Mouse (Mus musculus): ENCODE results near the gene Gtf2a2.
"Not testable (repeated sequence)": the region's sequence is repeated elsewhere in the genome, so short reads cannot be mapped to it uniquely, and the experiment has no call there.

Gene Gtf2a2

DNA sequence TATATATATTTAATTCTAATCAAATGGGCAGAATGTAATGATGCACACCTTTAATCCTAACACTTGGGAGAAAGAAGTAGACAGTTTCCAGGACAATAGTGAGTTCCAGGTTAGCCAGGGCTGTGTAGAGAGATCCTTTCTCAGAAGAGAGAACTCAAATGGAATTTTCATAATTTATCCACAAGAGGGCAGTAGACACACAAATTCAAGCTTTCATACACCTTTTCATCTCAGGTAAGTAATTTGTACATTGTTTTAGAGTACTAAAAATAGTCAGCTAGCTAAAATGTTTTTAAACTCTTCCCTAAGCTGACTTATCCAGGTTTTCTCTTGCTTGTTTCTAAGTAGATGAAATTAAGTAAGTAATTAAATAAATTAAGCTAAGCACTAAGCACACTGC, 6.5 kb downstream of the Gtf2a2 start:
- DNase-seq (ENCODE audit: low read depth, low spot score), result no peak

DNA sequence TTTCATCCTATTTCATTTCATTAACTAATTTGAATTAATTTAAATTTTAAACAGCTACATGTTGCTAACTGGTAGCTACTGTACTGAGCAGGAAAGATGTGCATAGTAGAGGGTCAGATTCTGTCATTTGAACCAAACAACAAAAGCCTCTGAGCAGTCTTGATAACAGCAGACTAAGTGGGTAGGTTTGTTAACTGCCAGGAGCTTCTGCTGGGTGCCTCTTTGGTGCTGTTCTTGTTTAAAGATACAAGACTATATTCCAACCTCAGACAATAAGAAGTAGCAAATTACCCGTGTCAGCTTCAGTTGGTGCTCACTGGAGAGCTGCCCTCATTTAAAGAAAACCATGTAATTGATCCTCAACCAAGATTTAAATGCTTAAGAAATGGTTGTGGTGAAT, 9.3 kb downstream of the Gtf2a2 start:
- DNase-seq (ENCODE audit: low read depth, low spot score), result no peak

DNA sequence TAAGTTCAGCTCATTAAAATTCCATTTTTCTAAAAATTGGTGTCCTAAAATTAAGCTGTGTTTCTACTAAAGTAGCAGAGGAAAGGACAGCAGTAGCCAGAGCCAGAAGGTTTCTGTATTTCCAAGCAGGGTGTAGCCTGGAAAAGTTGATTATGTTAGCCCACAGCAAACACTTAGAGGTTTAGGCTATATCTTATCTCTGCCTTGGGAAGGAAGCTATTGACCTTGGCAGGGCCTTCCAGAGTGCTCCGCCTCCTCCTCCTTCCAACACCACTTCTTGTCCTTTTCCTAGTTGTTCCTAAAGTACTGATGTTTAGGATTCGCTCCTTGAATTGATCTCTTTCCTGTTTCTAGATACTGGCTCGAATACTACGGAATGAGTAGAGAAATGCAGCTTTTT, 9.7 kb downstream of the Gtf2a2 start:
- DNase-seq (ENCODE audit: low read depth, low spot score), result no peak

DNA sequence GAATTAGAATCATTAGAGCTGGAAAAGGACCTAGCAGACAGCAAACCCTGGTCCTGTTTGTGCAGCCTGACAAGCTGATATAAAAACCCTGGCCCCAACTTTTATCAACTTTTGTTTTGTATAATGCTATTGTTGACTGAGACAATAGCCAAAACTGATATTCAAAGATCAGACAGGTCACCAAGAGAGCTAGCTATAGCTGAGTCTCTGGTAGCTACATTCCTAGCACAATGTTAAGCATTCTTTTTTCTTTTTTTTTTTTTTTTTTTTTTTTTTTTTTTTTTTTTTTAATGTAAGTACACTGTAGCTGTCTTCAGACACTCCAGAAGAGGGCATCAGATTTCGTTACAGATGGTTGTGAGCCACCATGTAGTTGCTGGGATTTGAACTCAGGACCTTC, 11.3 kb downstream of the Gtf2a2 start:
- not testable (repeated sequence) for DNase-seq (ENCODE audit: low read depth, low spot score)

DNA sequence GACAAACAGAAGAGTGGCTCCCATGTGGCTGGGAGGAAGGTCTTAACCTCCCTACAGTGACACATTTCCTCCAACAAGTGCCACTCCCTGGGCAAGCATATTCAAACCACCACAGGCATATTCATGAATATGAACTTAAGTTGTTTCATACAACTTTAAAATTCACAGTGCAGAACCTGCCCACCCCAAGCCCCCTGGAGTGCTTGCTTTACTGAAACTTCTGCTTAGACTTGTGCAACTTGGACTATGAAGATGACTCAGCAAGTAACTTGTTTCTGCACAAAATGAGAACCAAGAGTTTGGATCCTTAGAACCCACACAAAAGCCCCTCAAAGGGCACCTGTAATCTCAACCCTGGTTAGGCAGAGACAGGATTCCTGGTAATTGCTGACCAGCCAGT, 12.3 kb downstream of the Gtf2a2 start:
- no peak for DNase-seq (ENCODE audit: low read depth, low spot score)

DNA sequence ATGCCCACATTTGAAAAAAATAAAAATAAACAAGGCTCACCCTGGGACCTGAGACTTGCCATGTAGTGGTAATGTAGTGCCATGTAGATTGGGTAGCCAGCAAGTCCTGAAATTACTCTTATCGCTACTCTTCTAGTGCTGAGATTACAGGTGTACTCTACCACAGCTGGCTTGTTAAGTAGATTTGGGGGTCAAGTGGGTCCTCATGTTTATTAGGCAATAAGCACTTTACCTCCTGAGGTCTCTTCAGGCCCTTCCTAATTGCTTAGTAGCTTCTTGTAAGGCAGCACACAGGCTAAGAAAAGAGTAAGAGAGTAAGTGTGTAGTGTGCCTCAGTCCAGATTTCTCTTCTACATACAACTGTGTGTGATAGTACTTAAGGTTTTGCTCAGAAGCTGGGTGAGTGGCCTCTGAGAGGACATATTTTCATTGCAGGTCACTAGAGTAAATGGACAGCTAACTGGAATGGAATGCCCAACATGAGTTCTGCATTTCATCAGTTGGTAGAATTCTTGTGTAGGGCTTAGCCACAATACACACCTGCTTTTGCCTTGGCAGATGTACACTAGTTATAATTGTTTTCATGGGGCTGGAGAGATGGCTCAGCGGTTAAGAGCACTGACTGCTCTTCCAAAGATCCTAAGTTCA, 13.1 kb downstream of the Gtf2a2 start:
- no peak for DNase-seq (ENCODE audit: low read depth, low spot score)

DNA sequence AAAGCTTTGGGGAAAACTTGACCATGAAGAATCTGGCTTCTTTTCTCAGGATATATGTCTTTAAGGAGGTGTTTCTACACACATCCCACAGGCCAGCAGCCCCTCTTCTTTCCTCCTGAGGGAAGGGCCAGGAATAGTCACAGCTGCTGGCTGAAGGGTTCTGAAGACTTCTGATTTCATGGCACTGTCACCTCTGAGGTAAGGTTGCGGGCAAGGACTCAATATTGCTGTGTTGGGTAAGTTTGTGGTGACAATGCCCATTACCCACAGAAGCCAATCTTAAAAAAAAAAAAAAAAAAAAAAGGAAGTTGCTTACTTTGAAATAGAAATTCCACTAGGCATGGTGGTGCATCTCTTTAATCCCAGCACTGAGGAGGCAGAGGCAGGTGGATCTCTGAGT, 19.8 kb downstream of the Gtf2a2 start:
- DNase-seq (ENCODE audit: low read depth, low spot score), result no peak

DNA sequence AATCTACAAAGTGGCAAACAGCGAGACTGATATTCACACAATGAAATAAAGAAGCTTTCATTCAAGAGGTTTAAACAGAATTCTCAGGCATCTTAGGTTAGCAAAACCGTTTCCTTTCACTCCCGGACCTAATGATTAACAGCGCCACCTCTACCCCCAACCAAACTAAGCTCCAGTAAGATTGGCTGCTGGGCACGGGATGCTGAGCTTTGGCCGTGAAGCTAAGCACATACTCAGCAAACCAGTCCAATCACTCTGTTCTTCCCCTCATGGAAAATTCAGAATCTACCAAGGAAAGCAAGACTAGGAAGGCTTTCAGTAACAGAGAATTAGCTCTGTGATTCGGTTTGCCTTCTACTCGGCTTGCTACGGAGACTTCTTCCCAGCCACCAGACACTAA, 20.7 kb downstream of the Gtf2a2 start:
- no peak for DNase-seq (ENCODE audit: low read depth, low spot score)

DNA sequence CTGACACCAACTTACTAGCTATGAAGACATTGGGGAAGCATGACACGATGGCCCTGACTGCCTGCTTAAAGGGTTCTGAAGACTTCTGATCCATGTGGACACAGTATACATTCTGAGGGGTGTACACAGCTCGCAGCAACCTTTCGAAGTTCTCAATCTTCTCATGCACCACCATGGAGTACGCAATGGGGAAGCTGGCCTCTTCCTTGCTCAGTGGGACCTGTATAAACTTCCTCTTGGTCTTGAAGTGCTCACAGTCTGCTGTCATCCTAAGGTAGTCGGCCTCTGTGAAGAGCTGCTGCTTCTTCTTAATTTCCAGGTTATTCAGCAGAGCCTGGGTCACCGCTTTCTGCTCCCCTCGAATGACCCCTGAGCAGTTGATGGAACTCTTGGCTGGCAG, 22.4 kb downstream of the Gtf2a2 start:
- no peak for DNase-seq (ENCODE audit: low read depth, low spot score)

DNA sequence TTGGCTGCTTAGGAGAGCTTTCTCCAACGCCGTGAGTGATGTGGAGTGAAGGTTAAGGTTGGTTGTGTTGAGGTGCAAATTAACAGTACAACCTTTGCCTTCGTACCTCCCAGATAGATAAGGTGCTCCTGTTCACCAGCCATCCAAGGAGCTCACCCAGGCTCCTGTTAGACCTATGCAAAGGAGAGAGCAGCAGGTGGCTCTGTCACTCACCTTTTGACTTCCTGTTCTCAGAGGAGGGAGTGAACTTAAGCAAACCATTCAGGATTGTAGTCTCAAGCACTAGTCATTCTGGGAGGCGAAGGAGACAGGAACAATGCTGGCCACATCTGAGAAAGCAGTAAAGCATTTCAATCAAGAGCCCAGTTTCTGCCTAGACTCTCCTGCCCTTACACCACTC, 24.3 kb downstream of the Gtf2a2 start:
- no peak for DNase-seq (ENCODE audit: low read depth, low spot score)

DNA sequence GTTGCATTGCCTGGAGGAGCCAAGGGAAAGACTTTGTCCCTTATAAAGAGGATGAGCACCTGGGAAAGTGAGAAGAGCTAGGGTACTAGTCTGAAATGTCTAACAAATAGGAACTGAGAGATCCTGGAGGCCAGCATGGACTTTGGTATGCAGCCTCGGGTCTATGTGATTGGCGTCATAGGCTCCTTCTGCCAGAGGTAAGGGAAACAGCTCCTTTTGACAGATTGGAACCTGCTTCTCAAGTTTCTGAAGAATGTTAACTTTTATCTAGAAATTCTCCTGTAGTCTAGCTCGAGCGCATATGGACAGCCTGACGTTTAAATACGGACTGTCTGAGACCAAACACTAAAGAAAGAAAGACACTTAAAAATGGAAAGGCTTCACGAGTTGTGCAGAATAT, 25.6 kb downstream of the Gtf2a2 start, which contains the start of gene Gcnt3:
TSS of gene Gcnt3 (minus strand) at position 101 of the 400 bp plus-strand sequence.
- DNase-seq (ENCODE audit: low read depth, low spot score), result no peak

DNA sequence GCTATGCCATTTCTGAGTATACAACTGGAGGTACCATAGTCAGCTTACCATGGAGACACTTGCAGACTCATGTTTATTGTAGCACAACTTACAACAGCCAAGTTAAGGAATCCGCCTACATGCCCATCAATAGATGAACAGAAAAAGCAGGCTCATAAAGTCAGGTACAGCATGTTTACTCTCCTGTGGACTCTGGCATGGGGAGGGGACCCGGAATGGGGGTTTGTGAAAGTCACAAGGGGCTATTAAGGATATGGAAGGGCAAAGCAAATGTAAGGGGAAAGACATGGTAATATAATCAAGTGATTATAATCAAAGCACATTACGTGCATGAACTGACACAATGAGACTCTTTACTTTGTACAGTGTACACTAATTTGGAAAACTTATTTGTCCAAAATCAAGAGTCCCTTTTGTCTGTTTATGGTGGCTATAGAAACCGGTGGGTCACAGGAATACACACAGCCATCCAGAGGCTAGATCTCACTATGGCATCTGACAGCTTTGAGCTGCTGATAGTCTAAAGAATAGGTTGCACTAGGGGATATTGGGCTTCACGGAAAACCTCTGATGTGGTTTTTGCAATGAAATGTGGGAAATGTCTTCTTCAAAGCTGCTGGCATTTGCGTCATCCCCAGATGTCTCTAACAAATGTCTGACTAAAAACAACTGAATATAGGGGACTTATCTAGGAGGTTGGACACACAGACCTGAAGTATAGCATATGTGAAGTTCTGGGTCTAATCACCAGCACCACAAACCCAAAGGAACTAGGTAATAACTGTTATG, 27.4 kb downstream of the Gtf2a2 start:
- no peak for DNase-seq (ENCODE audit: low read depth, low spot score)

DNA sequence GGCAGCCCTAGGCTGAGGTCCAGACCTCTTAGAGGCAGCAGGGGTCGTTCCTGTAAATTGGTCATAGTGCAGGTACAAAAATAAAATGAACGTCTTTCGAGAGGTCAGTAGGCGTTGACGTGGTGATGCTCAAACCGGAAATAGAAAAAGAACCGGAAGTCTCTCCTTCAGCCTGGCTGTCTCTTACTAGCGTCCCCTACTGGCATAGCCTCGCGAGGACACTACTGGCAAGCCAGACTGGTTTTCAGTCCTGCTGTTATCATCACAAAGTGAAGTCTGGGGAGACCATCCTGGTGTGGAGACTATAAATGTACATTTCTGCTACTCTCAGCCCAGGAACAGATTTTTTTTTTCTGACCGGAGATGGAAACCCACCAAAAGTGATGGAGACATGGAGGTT, 28.2 kb downstream of the Gtf2a2 start:
- no peak for DNase-seq (ENCODE audit: low read depth, low spot score)

DNA sequence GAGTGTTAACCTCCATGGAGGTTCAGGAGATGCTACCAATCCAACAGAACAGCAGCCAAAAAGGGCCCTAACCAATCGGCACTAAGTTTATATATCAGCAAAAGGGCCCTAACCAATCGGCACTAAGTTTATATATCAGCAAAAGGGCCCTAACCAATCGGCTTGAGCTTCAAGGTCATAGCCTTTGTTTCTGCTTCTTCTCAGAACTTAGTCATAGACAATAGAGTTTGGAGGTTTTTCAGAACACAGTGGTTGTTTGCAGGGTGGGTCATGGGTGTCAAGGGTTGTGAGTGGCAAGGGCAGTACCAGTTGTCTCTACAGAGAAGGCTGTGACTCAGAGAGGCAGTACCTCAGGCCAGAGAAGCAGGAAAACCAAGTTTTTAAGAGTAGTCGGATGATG, 29.8 kb downstream of the Gtf2a2 start:
- no peak for DNase-seq (ENCODE audit: low read depth, low spot score)

DNA sequence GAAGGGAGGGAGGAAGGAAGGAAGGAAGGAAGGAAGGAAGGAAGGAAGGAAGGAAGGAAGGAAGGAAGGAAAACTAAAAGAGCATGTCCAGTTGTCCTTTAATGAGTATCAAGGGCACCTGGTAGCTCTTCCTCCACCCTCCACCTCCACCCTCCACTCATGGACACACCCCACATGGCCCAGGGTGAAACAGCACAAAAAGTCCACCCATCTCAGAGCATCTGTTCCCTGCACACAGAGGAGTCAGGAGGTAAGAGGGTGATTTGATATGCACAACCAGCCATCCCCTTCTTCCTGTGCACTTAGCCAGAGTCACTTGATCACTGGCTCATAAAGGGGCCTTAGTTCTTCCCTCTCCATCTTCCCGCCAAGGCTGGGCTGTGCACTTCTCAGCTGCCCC, 30.6 kb downstream of the Gtf2a2 start:
- DNase-seq (ENCODE audit: low read depth, low spot score), result no peak

DNA sequence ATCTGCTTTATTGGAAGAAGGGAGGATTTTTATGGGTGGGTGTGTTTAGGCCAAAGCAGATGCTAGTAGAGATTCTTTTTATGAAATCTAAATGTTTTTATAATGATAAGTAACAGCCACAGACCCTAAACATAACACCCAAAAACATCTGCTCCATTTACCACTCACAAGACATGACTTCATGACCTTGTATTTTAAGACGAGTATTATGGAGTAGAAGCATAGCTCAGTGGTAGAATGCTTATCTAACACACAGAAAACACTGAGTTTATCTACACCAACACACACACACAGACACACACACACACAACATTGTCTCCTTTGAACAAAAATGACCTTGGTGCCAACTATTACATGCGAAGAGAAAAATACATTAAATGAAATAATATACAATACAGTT, 32.5 kb downstream of the Gtf2a2 start:
- DNase-seq (ENCODE audit: low read depth, low spot score), result no peak

DNA sequence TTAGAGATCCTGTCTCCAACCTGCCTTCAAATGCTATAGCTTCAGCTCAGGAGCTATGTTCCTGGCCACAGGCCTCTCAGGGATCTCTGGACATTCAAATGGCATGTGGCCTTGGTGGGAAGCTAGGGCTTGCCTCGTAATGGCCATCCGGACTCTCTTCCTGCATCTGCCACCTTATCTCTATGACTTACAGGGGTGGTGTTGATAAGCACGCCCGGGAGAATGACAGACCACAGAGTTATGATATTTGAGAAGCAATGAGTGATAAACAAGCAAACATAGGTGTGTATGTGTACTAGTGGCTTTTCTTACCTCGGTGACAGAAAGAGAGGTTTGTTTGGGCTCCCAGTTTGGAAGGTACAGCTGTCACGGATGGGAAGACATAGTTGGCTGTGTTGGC, 33.9 kb downstream of the Gtf2a2 start:
- DNase-seq (ENCODE audit: low read depth, low spot score), result no peak

DNA sequence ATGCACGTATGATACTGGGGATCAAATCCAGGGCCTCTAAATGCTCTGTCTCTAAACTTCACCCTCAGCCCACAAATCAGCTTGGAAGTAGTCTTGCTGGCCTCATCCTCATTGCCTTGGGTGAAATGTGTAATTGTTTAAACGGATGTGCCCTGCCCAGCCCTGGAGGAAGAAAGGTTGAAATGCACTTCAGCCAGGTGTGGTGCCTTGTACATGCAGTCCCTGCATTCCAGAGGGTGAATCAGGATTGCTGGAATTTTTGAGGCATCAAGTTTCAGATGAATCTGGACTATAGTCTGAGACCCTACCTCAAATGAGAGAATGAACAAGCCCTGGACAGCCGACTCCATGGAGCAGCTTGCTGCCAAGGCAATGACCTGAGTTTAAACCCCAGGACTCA, 35.5 kb downstream of the Gtf2a2 start:
- DNase-seq (ENCODE audit: low read depth, low spot score), result no peak

DNA sequence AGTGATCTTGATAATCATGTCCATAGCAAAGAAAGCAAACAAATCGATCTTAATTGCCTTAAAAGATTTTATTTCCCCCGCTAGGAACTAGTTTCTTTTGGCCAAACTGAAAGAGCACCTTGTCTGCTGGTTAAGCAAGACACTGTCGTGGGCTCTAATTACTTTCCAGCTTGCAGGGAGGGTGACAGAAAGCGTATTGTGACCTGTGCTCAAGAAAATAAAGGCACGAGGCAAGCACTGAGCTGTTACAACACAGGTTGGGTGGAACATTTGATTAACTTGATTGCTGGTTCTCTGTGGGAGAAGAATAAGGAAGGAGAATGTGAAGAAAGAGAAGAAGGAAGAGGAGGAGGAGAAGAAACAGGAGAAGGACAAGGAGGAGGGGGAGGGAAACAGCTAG, 35.9 kb downstream of the Gtf2a2 start:
- no peak for DNase-seq (ENCODE audit: low read depth, low spot score)

DNA sequence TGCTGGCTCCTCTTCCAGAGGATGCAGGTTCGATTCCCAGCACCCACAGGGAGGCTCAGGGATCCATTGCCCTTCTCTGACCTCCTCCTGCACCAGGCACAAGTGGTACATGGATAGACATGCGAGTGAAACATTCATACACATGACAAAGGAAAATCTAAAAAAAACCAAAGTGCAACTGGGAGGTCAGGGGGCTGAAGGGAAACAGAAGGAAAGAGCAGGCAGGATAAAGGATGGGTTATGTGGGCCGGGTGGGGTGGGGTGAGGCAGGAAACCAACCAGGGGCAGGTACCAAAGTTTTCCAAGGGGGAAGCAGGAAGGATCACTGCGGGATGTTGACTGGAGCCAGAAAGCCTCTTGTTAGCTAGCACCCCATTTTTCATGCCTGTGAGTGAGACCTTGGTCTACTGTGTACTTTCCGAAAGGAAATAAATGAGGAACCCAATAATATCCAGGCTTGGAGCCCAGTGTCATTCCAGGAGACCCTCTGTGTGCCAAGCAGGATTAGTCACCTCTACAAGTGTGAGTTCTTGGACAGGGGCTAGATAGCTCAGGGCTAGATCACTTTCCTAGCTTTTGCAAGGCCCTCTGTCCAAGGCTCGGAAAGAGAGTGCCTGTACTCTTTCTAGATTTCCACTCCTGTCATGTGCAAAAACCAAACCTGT, 36.5 kb downstream of the Gtf2a2 start:
- no peak for DNase-seq (ENCODE audit: low read depth, low spot score)

DNA sequence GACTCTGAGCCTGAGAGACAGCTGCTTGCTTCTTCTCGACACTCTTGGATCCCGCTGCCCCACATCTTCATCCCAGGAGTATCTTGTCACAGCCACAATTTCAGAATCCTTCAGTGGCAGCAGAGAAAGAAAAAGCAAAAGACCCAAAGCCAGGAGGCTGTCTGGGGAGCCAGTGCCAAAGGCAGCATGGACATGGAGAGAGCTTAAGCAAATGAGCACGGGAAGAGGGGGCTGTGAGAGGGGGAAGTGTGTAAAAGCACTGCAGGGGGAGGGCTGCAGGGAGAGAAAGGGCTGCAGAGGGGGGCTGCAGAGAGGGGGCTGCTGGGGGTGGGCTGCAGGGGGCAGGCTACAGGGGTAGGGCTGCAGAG, 37.0 kb downstream of the Gtf2a2 start:
- DNase-seq (ENCODE audit: low read depth, low spot score), result no peak

DNA sequence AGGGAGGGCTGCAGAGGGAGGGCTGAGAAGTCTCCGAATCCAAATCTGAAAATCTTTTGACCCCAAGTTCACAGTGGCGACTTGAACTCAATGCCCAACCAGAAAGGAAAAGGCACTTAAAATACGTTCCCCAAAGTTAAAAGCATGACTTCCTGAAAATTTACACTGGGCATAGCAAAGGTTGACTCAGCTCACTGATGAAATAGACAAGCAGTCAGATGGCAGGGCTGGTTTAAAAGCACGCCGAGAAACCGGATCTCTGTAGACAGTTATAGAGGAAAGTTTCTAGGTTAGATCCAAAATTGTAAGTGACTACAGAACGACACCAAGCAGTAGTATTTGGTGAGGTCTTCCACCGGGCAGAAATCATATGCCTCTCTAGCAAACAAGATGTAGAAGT, 37.5 kb downstream of the Gtf2a2 start:
- DNase-seq (ENCODE audit: low read depth, low spot score), result no peak

DNA sequence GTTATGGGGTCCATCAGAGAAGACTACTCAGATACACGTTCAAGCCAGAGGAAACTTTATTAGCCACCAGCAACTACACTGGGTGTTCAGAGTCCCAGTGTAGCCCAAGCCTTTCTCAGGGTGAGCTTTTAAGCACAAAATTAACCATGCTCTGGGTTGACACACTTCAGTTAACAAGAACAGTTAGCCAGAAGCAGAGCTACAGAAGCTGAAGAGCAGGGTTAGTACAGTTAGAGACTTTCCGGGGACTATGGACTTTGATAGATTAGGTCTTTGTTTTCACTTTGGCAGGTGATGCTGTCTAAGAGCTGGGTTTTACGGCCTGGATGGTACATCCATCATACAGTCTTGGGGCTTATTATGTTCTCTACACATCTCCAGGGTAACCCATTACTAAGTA, 40.4 kb downstream of the Gtf2a2 start:
- DNase-seq (ENCODE audit: low read depth, low spot score), result no peak
